Mouse (Mus musculus) thymus, adult 2 months (tissue): ENCODE results near the gene Tmem40. TPM values are rescaled to one million over a fixed set of nuclear protein-coding genes. Genes with fewer than 3 reads are reported as not detected.

ENCODE experiments used
- DNase-seq: peaks from one replicate; pipeline ENCODE4 v3.0.0; 2021
- H3K27ac ChIP-seq: fragments of 200-500 bp; 2 replicates; pipeline ENCODE4 v1.5.1; 2012; ENCODE audit warnings: low read length, control low read depth; ENCODE audit not compliant: control insufficient read depth, insufficient read depth
- H3K27me3 ChIP-seq: fragments of 200-500 bp; 2 replicates; pipeline ENCODE4 v1.6.1; 2012; ENCODE audit warnings: mild to moderate bottlenecking, low read length, moderate library complexity, mixed read lengths; ENCODE audit not compliant: control insufficient read depth, insufficient read depth
- H3K36me3 ChIP-seq: fragments of 200-500 bp; 2 replicates; pipeline ENCODE4 v1.6.1; 2012; ENCODE audit warnings: mild to moderate bottlenecking, low read length, moderate library complexity; ENCODE audit not compliant: control insufficient read depth, insufficient read depth
- H3K4me1 ChIP-seq: fragments of 200-500 bp; replicated peaks from 2 replicates; pipeline ENCODE4 v1.6.1; 2012; ENCODE audit warnings: low read length; ENCODE audit not compliant: control insufficient read depth, insufficient read depth
- H3K4me3 ChIP-seq: fragments of 200-500 bp; 2 replicates; pipeline ENCODE4 v1.5.1; 2012; ENCODE audit warnings: mild to moderate bottlenecking, low read length, control low read depth, moderate library complexity; ENCODE audit not compliant: control insufficient read depth, insufficient read depth
- CTCF ChIP-seq: fragments of 200-500 bp; IDR thresholded peaks from 2 replicates; pipeline ENCODE4 v1.5.1; 2012; ENCODE audit warnings: mild to moderate bottlenecking, control low read depth, low read length, moderate library complexity, borderline replicate concordance; ENCODE audit not compliant: control insufficient read depth, poor library complexity, insufficient read depth; ENCODE audit errors: extremely low read depth
- POLR2A ChIP-seq: fragments of 200-500 bp; IDR thresholded peaks from 2 replicates; pipeline ENCODE4 v1.6.1; 2012; ENCODE audit warnings: mild to moderate bottlenecking, low read length, control low read depth, moderate library complexity; ENCODE audit not compliant: control insufficient read depth, poor library complexity, insufficient read depth; ENCODE audit errors: extremely low read depth
- WGBS: fragments of 180-500 bp; shearing (Covaris S2); methylation state at CpG from one replicate; pipeline ENCODE4 v1.1.7; 2018; 5-methylcytosine and 5-hydroxymethylcytosine counted together
- polyA plus RNA-seq: library from polyadenylated mRNA; depleted of rRNA; stranded (reverse); fragments of >200 nt; gene quantifications from 2 replicates; pipeline ENCODE4 v1.2.3, GENCODE M21; 2012

Tmem40 gene
- polyA plus RNA-seq, 1 experiment: 2.5 TPM

GRCm38 (mm10) chr6:115711261-115711660 lies 50.9 kb downstream of the Tmem40 start:
- DNase-seq: no peak
- 70% methylated on average over 3 of the region's 3 CpGs for whole genome bisulfite sequencing
- Histone ChIP-seq H3K4me1 (no peaks in the 10 kb centered on the region), H3K4me3 (no peak overlapping the region), H3K27me3 (no peaks in the 10 kb centered on the region), H3K36me3 (no peaks in the 10 kb centered on the region), H3K27ac (no peak overlapping the region)
- TF ChIP-seq POLR2A: no peak
- no peak for TF ChIP-seq CTCF

DNA sequence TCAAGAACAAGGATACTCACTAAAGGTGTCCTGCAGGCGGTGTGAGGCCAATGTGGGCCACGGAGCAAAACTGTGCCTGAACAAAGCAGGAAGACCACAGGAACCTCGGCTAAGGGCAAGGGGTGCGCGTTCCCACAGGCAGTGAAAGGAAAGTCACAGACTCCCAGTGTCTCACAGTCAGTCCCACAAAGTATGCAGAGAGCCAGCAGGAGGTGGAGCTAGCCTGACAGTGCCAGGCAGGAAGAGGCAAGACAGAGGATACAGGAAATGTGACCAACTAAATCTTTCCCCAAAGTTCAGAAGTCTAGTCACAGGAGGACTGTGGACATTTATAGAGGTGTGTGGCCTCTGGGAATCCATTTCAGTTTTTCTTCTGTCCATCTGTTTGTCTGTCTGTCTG lies 59.3 kb downstream of the Tmem40 start:
- no peak for TF ChIP-seq POLR2A
- TF ChIP-seq CTCF: no peak
- no peak for DNase-seq
- peaks cover 3% of the 10 kb centered on the region for H3K4me1 ChIP-seq
- H3K27me3 ChIP-seq: no peaks in the 10 kb centered on the region
- 71% methylated on average over 5 of the region's 5 CpGs for WGBS
- H3K36me3 ChIP-seq: no peaks in the 10 kb centered on the region
- no peak overlapping the region for H3K27ac ChIP-seq
- no peak overlapping the region for H3K4me3 ChIP-seq

DNA sequence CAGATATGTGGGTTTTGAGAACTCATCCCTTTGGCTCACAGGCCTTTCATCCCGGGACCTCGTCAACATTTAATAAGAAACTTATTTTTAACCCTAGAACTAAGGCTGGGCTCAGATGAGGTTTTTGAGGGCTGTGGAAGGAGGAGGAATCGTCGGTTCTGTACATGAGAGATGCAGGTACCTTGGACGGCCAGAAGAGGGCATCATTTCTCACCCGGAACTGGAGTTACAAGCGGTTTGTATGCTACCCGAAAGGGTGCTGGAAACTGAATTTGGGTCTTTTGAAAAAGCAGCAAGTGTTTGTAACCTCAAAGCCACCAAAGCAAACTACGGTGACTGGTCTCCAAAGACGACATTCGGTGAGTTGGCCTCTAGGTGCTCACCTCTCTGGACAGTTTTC lies 60.9 kb downstream of the Tmem40 start:
- TF ChIP-seq CTCF: no peak
- TF ChIP-seq POLR2A: no peak
- 83% methylated on average over 11 of the region's 11 CpGs for WGBS
- DNase-seq: peak; percentile 19
- H3K27me3 ChIP-seq: no peaks in the 10 kb centered on the region
- no peaks in the 10 kb centered on the region for H3K36me3 ChIP-seq
- H3K4me3 ChIP-seq: no peak overlapping the region
- H3K27ac ChIP-seq: no peak overlapping the region
- H3K4me1 ChIP-seq: peaks cover 5% of the 10 kb centered on the region

DNA sequence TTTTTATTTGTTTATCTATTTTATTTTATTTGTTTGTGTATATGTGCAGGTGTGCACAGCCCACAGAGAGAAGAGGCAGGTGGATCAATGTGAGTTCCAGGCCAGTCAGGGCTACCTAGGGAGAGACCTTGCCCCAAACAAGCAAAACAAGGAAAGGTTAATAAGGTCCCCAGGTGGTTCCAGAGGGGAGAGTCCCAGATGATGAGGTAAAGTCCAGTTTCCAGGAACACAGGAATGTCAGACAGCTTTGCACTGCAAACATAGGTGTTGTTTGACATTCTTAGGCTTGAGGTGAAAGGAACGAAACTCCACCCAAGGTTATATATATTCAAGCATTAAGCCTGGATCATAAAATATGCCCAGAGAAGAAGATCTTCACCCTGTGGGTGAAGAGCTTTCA lies 61.4 kb downstream of the Tmem40 start:
- Histone ChIP-seq H3K27ac (no peak overlapping the region), H3K27me3 (no peaks in the 10 kb centered on the region), H3K4me3 (no peak overlapping the region), H3K36me3 (no peaks in the 10 kb centered on the region), H3K4me1 (peaks cover 5% of the 10 kb centered on the region)
- TF ChIP-seq POLR2A: no peak
- TF ChIP-seq CTCF: no peak
- WGBS: 97% methylated on average over 1 of the region's 1 CpGs
- DNase-seq: no peak

GRCm38 (mm10) chr6:115698699-115699098 lies 63.5 kb downstream of the Tmem40 start:
- WGBS: 68% methylated on average over 4 of the region's 4 CpGs
- H3K36me3 ChIP-seq: no peaks in the 10 kb centered on the region
- H3K27ac ChIP-seq: no peak overlapping the region
- no peaks in the 10 kb centered on the region for H3K27me3 ChIP-seq
- peaks cover 14% of the 10 kb centered on the region for H3K4me1 ChIP-seq
- DNase-seq: peak; percentile 19
- no peak for TF ChIP-seq POLR2A
- TF ChIP-seq CTCF: no peak
- no peak overlapping the region for H3K4me3 ChIP-seq

DNA sequence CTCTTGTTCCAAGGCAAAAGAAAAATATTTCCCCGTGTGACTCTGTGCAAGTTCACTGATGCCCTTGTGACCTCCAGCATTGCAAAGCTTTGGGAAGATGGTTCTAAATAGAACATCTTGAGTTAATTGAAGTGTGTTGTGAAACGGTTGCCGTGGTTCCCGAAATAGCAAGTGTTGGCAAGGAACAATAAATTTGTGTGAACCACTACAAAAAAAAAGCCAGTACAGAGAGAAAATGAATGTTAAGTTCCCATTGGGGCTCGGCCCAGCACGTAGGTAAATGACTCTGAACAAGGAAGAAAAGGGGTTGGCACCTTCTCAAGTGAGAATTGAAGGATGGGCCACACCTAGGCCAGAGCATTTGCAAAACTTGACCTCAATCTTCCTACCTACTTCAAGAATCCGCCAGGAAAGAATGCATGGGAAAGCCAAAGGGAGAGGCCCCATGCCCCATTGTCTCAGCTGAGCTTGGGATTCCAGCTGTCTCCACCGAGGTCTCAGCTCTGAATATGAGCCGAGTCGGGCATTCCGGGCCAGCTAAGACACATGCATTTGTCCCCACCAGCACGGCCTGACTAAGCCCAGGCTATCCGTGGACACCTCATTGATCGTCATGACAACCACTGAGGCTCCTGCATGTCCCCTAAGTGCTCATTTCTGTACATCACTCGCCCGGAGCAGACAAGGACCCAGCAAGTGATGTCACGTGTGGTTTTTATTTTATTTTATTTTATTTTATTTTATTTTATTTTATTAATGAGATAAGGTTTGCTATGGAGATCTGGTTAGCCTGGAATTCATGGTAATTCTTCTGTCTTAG lies 64.3 kb downstream of the Tmem40 start:
- 64% methylated on average over 17 of the region's 17 CpGs for WGBS
- TF ChIP-seq CTCF (no peak), POLR2A (no peak)
- no peak for DNase-seq
- no peaks in the 10 kb centered on the region for H3K27me3 ChIP-seq
- no peak overlapping the region for H3K4me3 ChIP-seq
- H3K4me1 ChIP-seq: peaks cover 19% of the 10 kb centered on the region
- H3K36me3 ChIP-seq: no peaks in the 10 kb centered on the region
- H3K27ac ChIP-seq: no peak overlapping the region

GRCm38 (mm10) chr6:115696707-115697215 lies 65.4 kb downstream of the Tmem40 start:
- WGBS: 94% methylated on average over 7 of the region's 7 CpGs
- TF ChIP-seq CTCF (no peak), POLR2A (no peak)
- Histone ChIP-seq H3K27me3 (no peaks in the 10 kb centered on the region), H3K4me1 (peaks cover 19% of the 10 kb centered on the region), H3K4me3 (no peak overlapping the region), H3K36me3 (no peaks in the 10 kb centered on the region), H3K27ac (no peak overlapping the region)
- no peak for DNase-seq
